ENCODE assay signal across 8 mouse cellular contexts in genomic region chrX:8132017-8132976, GRCm38 (mm10). TPM values are rescaled to one million over a fixed set of nuclear protein-coding genes. Genes with fewer than 3 reads are reported as not detected.
DNase-seq lines count a peak whose midpoint lies in the region; ATAC-seq lines count a peak whose summit lies in the region.

Wdr13 (minus strand) TSS chrX:8132892.

- no peaks in the 10 kb centered on the region for H3K9me3 ChIP-seq in intestine, embryonic 14.5 days (ENCODE audit: control insufficient read depth, low read length)

- no peaks in the 10 kb centered on the region for H3K27me3 ChIP-seq in intestine, embryonic 14.5 days (replicated peaks; ENCODE audit: control insufficient read depth, insufficient read depth, low read length)

- peak; percentile 93 to 96 for DNase-seq in adrenal gland, adult (ENCODE audit: inconsistent age in 2 of 2, low spot score in 1 of 2)
- DNase-seq in embryo, embryonic 10.5 days (ENCODE audit: low spot score) = peak; percentile 89
- DNase-seq in gastrocnemius, postnatal 25 days = peak; percentile 89
- peak; percentile 91 for DNase-seq in intestine, embryonic 14.5 days (ENCODE audit: low spot score)
- peak; percentile 88 to 92 for DNase-seq in left cerebral cortex, postnatal 14 days (ENCODE audit: low spot score in 2 of 2)
- DNase-seq in mesoderm, embryonic 11.5 days (ENCODE audit: low read depth, low spot score) = peak; percentile 89
- peak; percentile 89 to 90 for DNase-seq in right cerebral cortex, postnatal 36 days (ENCODE audit: low spot score in 2 of 2)
- peak; percentile 92 for DNase-seq in yolk sac, embryonic 10.5 days (ENCODE audit: low spot score)

- peak within 1 kb of the TSS; percentile 93 for H3K27ac ChIP-seq in intestine, embryonic 14.5 days (ENCODE audit: low read depth)

- H3K4me2 ChIP-seq in intestine, embryonic 14.5 days (ENCODE audit: low read length) = peak within 1 kb of the TSS; percentile 49

- peaks cover 14% of the 10 kb centered on the region; the same call in 1 of the 2 replicates for H3K36me3 ChIP-seq in intestine, embryonic 14.5 days (ENCODE audit: control insufficient read depth, insufficient read depth, low read length)

- no peaks in the 10 kb centered on the region for H3K4me1 ChIP-seq in intestine, embryonic 14.5 days (replicated peaks; ENCODE audit: control insufficient read depth, insufficient read depth, low read length)

- intact Hi-C loops in left cerebral cortex, postnatal 14 days (cut with DNase I) = loop anchor here (10.0 kb wide), 1 partner anchor 207 kb away; the partner anchor contains the start of gene Eras

- H3K9ac ChIP-seq in intestine, embryonic 14.5 days (ENCODE audit: low read length) = peak within 1 kb of the TSS; percentile 47

- 17% methylated on average over 38 of the region's 40 CpGs for WGBS in intestine, embryonic 14.5 days

- H3K4me3 ChIP-seq in intestine, embryonic 14.5 days (ENCODE audit: low read depth, low read length) = peak within 1 kb of the TSS; percentile 54

- peak; percentile 90 for ATAC-seq in intestine, embryonic 14.5 days (replicated peaks; ENCODE audit: low FRiP score, low TSS enrichment, low read depth)

RNA-seq across cellular contexts. Expression of gene Wdr13, which starts in this region (rescaled TPM):
- total RNA-seq in gastrocnemius, postnatal 25 days (2021) = 10 to 100 TPM; 11.8 to 16.3 TPM
- polyA plus RNA-seq in intestine, embryonic 14.5 days (2014; fragmentation: Nextera tagmentation; extraction: Ambion mirVana) = 23.3 and 27.0 TPM in 2 replicates
- 100 to 1,000 TPM; 216 to 236 TPM for total RNA-seq in left cerebral cortex, postnatal 14 days (2021)

Comparison
In these comparisons a context has a peak if more than half of its experiments do, and no peak if none do; other contexts are left out.
1. Peak in every context shown above with its lines: DNase-seq, ATAC-seq, H3K4me3 ChIP-seq and H3K27ac ChIP-seq.
2. RNA of gene Wdr13 (total RNA-seq): 216 to 236 TPM in left cerebral cortex, postnatal 14 days; 11.8 to 16.3 TPM in gastrocnemius, postnatal 25 days; every median in the first group is over 10 times any median in the second.